Mouse (Mus musculus) urinary bladder, postnatal 14 days (tissue): ENCODE measurements around the gene Npas2.

Experiments
- DNase-seq: peaks from one replicate; pipeline ENCODE4 v3.0.0; 2021; ENCODE audit warnings: low spot score

Npas2 gene

DNA sequence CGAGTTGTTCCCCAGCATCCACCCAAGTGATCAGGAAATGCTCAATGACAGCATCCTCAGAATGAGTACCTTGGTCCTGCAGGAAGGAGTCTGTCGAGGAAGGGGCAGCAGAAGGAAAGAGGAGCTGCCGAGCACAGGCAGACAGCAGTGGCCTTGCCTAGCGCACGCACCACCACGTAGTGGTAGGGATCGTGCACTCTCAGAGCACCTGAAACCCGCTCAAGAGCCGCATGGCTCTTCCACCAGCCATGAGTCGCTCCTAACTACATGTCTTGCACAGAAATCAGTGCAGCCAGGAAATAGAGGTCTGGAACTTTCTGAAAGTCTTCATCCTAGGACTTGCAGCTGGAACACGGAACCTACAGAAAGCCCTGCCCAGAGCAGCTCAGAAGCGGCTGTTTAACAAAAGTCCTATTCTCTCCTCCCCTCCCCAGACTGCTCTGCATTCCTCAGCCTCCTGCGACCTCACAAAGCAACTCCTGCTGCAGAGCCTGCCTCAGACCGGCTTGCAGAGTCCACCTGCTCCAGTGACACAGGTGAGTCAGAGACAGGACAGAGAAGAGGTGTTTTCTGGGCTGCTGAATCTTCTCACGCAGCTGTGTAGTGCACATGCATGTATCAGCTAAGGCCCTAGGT lies 142.1 kb downstream of the Npas2 start:
- no peak for DNase-seq

DNA sequence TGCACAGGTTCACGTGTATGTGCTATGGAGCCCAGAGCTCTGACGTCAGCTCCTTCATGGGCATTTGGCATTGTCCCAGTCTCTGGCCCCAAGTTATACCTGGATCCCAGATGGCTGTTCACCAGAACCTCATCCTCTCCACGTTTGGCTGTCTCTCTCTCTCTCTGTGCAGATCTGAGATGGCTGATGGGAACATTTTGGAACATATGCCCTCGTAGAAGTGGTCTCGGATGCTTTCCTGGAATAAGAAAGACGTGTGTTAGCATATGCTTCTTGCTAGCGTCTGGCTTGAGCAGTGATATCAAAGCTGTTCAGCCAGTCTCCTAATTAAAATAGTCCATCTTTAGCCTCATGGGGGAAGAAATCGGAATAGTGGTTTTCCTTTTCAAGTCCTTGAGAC lies 143.3 kb downstream of the Npas2 start:
- DNase-seq, result no peak

DNA sequence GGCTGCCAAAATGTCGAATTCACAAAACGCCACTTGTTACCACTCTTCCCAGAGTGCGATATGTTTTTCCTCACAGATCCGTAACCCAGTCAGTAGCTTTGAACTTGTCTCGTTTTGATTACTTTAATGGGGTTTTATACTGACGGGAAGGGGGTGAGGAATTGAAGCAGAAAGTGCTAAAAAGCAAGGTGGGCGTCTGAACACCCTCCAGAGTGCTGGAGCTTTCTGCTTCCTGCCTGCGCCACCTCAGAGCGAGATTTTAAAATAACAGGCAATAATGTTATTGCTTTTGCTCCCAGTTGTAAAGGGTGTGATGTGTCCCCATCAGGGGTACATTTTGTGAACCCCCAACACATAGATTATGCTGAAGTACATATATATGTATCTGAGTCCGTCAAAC lies 145.3 kb downstream of the Npas2 start:
- no peak for DNase-seq

DNA sequence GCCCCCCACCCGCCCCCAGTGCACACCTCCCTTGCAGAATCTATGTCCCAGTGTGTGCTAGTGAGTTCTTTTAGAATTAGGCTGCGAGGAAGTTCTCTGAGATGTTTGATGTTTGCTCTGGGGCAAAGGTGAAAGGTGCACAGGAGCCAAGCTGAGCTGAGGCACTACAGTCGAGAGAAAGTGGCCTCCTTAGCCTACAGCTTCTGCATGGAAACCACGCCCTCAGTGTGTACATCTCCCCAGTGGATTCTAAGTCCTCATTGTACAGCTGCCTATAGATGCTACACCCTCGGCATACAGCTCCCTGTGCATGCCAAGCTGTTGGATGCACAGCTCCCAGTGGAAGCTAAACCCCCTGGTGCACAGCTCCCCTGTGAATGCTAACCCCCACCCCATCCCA lies 145.9 kb downstream of the Npas2 start:
- DNase-seq, result no peak

DNA sequence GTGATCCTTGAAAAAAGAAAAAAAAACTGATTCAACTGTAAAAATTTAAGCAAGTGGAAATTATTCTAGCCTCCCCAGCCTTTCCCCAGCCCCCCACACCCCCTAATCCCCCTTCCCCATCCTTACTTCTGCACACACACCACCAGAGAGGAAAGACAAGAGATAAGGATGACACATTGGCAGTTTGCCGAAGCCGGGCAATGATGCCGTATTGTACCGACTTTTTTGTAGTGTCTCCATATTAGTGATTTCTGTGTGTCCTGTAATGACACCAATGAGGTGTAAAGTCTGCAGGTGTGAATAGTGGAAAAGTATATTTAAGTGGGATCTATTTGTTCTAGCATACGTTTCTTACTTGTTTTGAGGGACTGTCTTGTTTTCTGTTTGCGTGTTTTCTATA lies 146.6 kb downstream of the Npas2 start:
- DNase-seq, result no peak

DNA sequence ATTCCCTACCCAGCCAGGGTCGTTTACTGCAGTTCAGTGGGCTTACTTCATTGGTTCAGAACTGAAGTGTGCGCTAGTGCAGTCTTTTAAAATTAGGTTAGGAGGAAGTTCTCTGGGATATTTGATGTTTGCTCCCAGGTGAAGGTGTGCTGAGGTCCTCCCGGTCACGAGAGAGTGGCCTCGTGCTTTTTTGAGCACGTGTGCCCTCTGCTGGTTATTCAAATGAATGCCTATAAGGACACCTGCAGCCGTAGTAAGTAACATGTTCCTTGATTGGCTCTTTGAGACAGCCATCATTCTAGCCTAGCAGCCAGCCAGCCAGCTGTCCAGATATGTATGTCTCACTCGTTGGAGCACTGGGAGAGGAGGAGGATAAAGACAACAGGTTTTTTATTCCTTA lies 147.1 kb downstream of the Npas2 start:
- peak; percentile 58 for DNase-seq

DNA sequence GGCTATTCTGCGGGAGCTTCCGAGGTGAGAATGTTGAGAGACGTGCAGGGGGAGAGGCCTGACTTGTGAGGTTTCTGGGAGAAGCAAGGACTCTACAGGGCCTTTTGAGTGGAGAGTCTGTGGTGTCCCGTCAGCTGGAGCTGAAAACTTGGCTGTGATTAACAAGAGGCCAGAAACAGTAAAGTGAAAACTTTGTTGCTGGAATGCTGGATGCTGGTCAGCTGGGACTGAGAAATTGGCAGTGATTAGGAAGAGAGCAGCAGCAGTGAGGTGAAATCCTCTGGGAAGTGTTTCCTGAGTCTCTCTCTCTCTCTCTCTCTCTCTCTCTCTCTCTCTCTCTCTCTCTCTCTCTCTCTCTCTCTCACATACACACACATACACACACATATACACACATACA lies 148.3 kb downstream of the Npas2 start:
- DNase-seq, result peak; percentile 30

DNA sequence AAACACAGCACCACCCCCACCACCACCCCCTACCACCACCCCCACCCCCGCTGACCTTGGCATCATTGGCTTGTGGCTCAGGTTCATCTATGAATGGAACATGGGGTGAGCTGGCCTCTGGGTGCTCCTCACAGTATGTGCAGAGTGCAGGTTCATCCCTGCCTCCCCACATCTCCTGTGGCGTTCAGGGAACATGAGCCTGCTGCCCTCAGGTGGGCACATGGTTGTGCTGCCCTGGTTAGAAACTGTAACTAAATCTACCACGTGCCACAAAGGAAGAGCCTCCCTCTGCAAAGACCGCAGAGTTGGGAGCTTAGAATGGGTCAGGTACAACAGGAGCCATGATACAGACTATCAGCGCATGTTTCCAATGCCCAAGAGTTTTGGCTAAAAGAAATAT lies 149.7 kb downstream of the Npas2 start:
- no peak for DNase-seq

DNA sequence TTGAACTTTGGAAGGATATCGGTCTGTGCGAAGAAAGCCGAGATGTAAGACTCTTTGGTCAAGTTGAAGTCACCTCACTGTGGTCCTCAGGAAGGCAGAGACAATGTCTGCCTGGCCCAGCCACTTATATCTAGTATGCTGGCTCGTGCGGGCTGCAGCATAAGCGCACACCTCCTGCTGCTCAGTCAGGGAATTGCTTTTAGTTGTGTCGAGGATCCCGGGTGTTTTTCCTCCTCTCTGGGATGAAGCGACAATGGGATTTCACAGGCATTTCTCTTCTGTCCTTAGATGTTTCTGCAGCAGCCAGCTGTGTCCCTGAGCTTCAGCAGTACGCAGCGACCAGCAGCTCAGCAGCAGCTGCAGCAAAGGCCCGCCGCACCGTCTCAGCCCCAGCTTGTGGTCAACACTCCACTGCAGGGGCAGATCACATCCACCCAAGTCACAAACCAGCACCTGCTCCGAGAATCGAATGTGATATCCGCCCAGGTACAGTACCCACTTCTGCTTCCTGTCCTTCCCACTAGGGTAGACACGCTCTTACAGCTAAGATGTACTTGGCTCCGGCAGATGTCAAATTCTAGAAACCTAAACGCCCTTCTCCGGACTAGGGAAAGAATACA lies 151.6 kb downstream of the Npas2 start:
- no peak for DNase-seq

DNA sequence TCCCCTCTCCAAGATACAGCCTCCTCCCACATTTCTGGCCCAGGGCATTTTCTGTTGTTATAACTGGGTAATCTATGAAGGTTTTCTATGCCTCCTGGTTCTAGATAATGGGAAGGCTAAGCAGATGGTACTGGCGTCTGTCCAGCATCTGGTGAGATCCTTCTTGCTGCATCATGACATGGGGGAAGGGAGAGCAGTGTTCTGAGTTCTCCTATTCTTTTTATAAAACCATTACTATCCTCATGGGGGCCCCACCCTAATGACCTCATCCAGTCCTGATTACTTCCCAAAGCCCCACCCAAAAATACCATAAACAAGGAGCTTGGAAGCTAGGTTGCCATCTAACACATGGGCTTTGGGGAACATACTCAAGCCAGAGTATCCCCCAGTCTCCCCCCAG lies 155.5 kb downstream of the Npas2 start:
- no peak for DNase-seq

DNA sequence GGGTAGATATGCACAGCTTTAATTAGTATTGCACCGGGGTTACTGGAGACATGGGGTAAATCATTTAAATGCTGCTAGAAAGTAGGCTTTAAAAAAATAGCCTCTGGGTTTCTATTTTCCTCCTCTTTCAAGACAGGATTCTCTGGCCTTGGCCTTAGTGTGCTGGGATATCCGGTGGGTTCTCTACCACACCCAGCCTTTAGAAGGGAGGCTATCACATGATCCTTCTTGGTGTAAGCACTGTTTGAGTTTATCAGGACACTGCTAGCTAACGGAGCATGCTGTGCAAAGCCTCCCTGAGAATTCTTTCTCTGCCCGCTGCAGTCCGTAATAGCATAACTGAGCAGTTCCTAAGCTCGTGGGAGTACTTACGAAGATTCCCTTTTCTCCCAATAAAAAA lies 155.9 kb downstream of the Npas2 start:
- no peak for DNase-seq

DNA sequence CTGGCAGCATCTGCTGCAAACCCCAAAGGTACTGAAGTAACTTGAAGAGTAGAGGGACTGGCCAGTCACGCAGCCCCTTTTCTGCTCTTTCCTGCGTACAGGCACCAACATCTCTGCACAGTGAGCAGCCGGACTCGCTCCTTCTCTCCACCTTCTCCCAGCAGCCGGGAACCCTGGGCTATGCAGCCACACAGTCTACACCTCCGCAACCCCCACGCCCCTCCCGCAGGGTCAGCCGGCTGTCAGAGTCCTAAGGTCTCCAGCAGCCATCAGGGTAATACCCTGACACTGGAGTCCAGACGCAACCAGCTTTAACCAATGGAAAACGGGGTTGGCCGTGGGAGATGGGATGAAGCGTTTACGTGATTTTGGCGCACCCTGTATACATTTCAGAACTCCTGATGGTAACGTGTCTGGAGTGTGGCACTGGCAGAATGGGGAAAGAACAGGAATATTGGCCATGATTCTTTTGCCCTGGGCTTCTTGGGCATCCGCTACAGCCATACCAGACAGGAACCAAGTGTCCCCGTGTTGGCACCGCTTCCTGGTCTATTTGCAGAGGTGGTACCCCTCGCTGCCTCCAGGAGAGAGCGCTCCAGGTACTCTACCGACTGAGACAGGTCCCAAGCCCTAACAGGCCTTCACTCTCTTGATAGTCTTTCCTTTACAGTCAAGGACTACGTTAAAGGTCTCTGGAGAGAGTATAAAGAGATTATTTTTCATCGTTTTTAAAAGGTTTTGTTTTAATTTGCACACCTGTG lies 168.4 kb downstream of the Npas2 start:
- DNase-seq, result peak; percentile 45

DNA sequence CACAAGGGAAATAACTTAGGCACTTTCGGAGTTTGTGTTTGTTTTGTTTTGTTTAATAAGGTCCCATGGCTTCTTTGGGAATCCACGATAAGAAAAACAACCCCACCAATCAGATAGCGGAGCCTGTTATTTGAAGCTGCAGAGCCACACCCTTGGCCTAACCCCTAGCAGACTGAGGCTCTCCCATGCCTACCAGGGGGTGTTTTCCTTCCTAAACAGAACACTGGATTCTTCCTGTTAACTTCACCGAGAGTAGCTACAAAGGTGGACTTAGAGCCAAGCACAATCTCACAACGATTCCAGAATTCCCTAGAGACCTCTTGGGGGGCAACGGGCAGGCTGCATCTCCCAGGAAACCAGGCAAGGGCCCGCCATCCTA lies 169.0 kb downstream of the Npas2 start:
- DNase-seq, result no peak

DNA sequence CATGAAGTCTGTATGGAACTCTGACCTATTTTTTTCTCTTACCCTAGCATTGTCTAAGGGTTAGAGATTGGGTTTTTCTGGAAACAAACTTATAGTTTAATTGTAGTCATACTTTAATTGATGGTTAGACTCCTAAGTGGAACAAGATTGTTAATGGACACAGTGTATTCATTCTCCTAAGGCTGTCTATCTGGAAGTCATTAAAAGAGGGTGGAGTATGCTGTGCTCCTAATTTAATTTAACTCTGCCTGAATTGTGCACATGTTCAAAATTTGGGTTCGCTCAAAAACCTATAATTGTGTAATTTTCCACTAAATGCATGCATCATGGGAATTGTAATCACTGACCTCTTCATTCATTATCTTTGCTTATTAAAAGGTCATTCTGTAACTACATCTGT lies 172.0 kb downstream of the Npas2 start:
- DNase-seq, result no peak

DNA sequence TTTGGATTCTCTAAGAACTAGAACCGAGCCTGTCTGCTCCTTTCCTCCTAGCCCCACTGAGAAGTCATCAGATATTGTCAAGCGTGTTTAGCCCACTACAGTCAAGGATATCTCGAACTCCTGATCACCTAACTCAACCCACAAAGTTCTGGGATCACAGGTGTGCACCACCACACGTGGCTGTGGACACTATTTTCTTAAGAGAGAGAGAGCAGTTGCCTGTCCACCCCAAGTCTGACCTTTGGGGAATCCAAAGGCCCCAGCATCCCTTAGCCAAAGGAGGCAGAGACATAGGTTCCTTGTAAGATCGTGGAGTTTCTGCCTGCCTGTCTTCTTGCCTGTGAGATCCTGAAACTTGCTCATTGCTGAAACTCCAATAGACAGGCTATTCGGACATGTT lies 173.5 kb downstream of the Npas2 start:
- no peak for DNase-seq

DNA sequence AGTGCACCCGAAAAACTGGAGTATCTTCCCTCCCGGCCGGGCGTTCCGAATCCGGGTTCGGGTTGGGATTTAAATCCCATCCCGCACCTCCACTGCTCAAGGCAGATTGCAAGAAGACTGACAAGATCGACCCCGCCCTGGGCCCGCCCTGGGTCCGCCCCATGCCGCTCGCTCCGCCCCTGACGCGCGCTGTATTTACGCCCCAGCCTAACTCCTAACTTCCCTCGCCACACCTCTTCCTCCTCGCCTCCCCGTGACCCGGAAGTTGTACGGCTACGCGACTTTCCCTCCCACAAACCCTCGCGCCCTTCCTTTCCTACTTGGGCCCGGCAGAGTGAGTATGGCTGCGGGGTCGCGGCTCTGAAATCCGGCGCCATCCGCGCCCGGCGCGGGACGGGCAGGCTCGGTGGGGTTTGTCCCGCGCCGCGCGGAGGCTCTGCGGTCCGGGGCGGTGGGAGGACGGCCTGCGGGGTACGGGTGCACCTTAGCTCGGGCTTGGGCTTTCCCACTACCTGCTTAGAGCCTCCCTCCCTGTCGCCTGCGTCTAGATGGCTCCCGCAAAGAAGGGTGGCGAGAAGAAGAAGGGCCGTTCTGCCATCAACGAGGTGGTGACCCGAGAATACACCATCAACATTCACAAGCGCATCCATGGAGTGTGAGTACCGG lies 174.2 kb downstream of the Npas2 start, which contains the start of gene Rpl31:
Gene Rpl31 (plus strand): TSS at position 242 of the 666 bp plus-strand sequence.
- peak; percentile 98 for DNase-seq

DNA sequence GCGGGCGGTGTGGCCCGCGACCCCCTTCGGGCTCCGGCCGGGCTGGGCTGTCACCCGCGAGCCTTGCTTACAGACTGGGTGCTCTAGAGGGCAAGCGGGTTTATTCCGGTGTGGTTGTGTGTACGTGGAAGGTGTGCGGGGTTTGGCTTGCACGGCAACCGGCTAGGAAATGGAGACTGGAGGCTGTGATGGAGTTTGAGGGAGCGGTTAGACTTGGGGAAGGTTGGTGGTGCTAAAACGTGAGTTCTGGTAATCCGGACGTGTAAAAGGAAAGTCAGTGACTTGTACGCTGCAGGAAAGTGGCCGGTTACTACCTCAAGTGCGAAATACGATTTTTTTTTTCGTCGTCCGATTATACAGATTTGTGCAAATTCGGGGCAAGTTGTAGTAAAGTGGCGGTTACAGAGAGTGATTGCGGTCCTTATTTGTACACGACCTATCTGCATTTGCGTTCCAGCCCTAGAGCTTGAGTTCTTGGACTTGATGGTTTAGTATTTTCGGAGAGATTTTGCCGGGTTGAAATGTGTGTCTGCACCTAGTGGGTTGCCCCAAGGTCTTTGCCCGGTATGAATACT lies 174.8 kb downstream of the Npas2 start:
- no peak for DNase-seq

DNA sequence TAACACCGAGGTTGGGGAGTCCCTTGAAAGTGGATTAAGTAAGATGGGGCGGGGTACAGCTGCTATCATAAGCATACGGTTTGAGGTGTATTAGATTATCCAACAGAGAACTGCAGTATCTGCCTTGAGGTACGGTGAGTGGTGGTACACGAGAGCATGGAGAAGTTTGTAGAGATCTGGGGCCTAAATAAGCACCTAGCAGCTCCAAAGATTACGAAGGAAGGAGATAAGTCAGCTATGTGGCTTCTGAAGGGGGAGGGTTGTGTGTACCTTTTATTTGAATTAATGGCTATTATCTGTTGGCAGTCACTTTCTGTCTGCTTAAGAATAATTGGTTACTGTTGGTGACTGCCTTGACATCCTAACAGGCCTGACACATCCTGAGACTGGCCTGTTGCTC lies 176.9 kb downstream of the Npas2 start:
- no peak for DNase-seq

DNA sequence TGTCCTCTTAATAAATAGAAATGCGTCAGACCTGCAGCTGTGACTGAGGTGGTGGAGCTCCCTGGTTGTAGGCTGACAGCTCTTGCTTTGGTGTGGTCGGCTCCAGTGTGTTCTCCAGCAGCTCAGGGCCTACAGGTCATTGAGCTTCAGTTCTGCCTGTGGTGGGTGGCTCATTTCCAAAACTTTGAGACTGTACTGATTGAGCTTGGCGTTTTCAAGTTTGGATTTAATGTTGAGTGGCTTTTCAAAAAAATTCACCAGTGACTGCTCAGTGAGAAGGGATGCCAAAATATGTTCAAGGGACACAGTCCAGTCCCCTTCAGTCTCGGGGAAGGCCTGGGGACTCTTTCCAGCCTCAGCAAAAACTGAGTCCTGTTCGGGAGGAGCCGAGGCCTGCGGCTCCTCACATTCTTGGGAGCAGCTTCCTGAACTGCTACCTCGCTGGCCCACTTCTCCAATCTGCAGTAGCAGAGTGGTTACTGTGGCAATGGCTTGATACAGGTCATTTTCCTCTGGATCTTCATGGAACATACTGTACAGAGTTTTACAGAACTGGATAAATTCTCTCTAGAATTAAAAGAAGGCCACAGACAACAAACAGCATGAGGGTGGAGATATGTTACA lies 178.8 kb downstream of the Npas2 start:
- DNase-seq, result no peak

DNA sequence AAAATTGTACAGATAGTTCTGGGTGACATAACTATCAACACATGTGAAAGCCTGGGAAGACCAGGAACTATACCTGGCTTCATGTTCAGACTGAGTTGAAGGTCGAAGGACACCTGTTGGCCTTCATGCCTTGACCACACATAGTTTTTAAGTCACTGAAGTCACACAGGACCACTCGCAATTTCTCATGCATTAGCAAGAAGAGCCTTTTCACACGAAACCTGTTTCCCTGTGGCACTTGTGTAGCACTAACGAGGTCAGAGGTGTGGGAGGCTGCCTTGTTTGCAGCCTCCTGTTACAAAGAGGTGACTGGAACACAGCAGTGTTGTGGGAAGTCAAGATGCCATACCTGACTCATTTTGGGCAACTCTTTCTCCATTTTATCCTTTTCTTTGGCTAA lies 179.8 kb downstream of the Npas2 start:
- no peak for DNase-seq

DNA sequence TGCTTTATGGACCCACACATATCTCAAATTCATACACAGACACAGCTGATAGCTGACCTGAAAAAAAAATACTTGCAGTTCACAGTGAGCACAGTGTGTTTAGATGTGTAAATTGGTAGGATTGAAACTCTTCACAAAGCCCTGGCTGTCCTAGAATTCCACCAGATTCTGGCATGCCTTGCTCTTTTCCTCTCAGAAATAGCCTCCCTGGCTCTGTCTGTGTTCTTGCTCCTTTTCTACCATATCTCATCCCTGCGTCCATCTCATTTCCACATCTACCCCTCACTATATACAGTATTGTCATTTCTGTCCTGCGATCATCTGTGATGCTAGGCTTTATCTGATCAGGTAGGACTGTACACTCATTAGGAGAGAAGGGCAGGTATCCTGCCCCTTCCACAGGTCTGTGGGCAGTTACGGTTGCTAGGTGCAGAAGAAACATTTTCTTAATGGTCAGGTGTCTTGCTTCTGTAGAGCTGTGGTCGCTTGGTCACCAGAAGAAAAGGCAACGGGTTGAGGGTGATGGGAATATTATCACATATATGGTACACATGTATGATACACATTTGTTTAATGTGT lies 180.8 kb downstream of the Npas2 start:
- no peak for DNase-seq

DNA sequence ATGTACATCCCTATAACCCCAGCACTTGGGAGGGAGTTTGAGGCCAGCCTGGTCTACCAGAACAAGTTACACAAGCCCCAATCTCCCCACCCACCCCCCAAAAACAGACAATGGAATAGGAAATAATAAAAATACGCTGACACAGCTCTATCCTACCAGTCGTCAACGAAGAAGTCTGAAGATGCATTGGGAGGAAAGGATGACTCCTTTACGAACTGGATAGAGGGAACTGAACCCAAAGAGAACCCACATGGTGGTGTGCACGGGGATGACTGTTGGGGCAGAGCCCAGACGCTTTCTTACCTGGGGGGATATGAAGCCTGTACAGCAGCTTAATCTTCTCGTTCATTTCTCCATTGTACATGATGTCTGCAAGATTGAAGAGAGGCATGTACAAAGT lies 182.6 kb downstream of the Npas2 start:
- DNase-seq, result no peak
